16 mouse cellular contexts compared by ENCODE assay signal in the genomic region with DNA sequence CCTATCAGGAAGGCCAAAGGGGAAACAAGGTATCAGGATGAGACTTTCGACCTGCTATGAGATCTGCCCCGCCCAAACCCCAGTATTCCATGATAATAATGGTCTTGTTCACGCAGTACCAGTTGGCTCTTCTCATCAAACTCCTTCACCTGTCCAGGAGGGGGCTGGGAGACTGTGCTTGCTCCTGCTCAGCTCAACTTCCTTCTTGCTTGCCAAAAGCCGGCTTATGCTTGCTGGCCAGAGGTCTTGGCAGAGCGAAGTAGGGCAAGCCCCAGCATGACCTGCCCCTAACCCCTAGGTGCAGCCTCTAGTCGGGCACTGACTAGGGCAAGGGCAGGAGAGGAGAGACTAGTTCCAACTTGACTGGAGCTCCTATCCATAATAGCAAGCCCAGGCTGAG.
DNase-seq lines count a peak whose midpoint lies in the region; ATAC-seq and TF ChIP-seq lines count a peak whose summit lies in the region.
"Had no signal": no experiment of that assay in that cellular context is flagged by ENCODE, and none has a peak within 500 bp of the region (broad histone marks: within the 10 kb centered on the region; RNA-seq: fewer than 3 reads in every experiment).

No protein-coding gene starts in this region.

- H3K9ac ChIP-seq in heart, embryonic 16.5 days (ENCODE audit: low read length), result 0 out of 2 replicates have a peak overlapping the region, but pooled peaks have one; percentile 13
- no peak overlapping the region for H3K9ac ChIP-seq in forebrain, postnatal 0 days
- no peak overlapping the region for H3K9ac ChIP-seq in neural tube, embryonic 15.5 days (replicated peaks)
- H3K9ac ChIP-seq: embryonic facial prominence, embryonic 12.5 days; lung, embryonic 15.5 days had no signal

- no peak overlapping the region for H3K4me3 ChIP-seq in heart, embryonic 16.5 days (ENCODE audit: low read length)
- no peak overlapping the region for H3K4me3 ChIP-seq in brown adipose tissue, adult 24 weeks (ENCODE audit: insufficient read depth, low read depth, low read length)
- no peak overlapping the region for H3K4me3 ChIP-seq in forebrain, postnatal 0 days (ENCODE audit: low read depth, low read length)
- no peak overlapping the region for H3K4me3 ChIP-seq in neural tube, embryonic 15.5 days (replicated peaks)
- H3K4me3 ChIP-seq: embryonic facial prominence, embryonic 12.5 days; forebrain, embryonic 10.5 days; layer of hippocampus, adult 2 months; lung, embryonic 15.5 days had no signal

- DNase-seq in cerebellum, adult 9-11 months, result peak; percentile 24
- no peak for DNase-seq in cerebellum, adult 9-10 months
- DNase-seq in heart, postnatal 25 days (ENCODE audit: low spot score), result no peak
- peak; percentile 84 for DNase-seq in gonadal fat pad, adult 2 months (ENCODE audit: low read depth)
- no peak for DNase-seq in forebrain, postnatal 0 days
- DNase-seq: kidney, adult 11 months; liver; right cerebral cortex, postnatal 14 days had no signal

- no peak overlapping the region for H3K4me2 ChIP-seq in heart, embryonic 16.5 days (ENCODE audit: low read depth, low read length)
- no peak overlapping the region for H3K4me2 ChIP-seq in forebrain, postnatal 0 days (ENCODE audit: low read depth)
- H3K4me2 ChIP-seq in neural tube, embryonic 15.5 days, result no peak overlapping the region
- H3K4me2 ChIP-seq: embryonic facial prominence, embryonic 12.5 days; lung, embryonic 15.5 days had no signal

- no peaks in the 10 kb centered on the region for H3K27me3 ChIP-seq in heart, embryonic 16.5 days (ENCODE audit: control insufficient read depth, insufficient read depth, low read length)
- no peaks in the 10 kb centered on the region for H3K27me3 ChIP-seq in forebrain, postnatal 0 days (ENCODE audit: insufficient read depth, low read length)
- H3K27me3 ChIP-seq in neural tube, embryonic 15.5 days (replicated peaks), result no peaks in the 10 kb centered on the region
- H3K27me3 ChIP-seq: embryonic facial prominence, embryonic 12.5 days; lung, embryonic 15.5 days had no signal

- no peaks in the 10 kb centered on the region for H3K9me3 ChIP-seq in heart, embryonic 16.5 days (replicated peaks; ENCODE audit: control insufficient read depth, low read length)
- no peaks in the 10 kb centered on the region for H3K9me3 ChIP-seq in forebrain, postnatal 0 days (ENCODE audit: low read length)
- H3K9me3 ChIP-seq in neural tube, embryonic 15.5 days (replicated peaks), result no peaks in the 10 kb centered on the region
- H3K9me3 ChIP-seq: embryonic facial prominence, embryonic 12.5 days; forebrain, embryonic 10.5 days; G1E; lung, embryonic 15.5 days had no signal

- peaks cover 43% of the 10 kb centered on the region for H3K4me1 ChIP-seq in heart, embryonic 16.5 days (ENCODE audit: control insufficient read depth, insufficient read depth, low read length)
- peaks cover 33% of the 10 kb centered on the region for H3K4me1 ChIP-seq in brown adipose tissue, adult 24 weeks (ENCODE audit: control insufficient read depth, insufficient read depth, insufficient read length, low read length)
- H3K4me1 ChIP-seq in forebrain, postnatal 0 days (ENCODE audit: insufficient read depth), result no peaks in the 10 kb centered on the region
- peaks cover 10% of the 10 kb centered on the region for H3K4me1 ChIP-seq in neural tube, embryonic 15.5 days

- no peak for TF ChIP-seq CTCF in forebrain, postnatal 0 days (IDR thresholded peaks at IDR 0.05; ENCODE audit: low read depth)

- WGBS in heart, embryonic 16.5 days, result 85% methylated on average over 6 of the region's 6 CpGs
- WGBS in forebrain, postnatal 0 days, result 92% methylated on average over 6 of the region's 6 CpGs
- WGBS in neural tube, embryonic 15.5 days, result 85% methylated on average over 6 of the region's 6 CpGs

- ATAC-seq in heart, embryonic 16.5 days (replicated peaks; ENCODE audit: extremely low read depth, insufficient read depth, low FRiP score), result no peak
- ATAC-seq in forebrain, postnatal 0 days, result no peak
- ATAC-seq in neural tube, embryonic 15.5 days (ENCODE audit: low FRiP score), result no peak

- peak overlapping the region; percentile 91 for H3K27ac ChIP-seq in heart, embryonic 16.5 days (ENCODE audit: low read length)
- 0 out of 2 replicates have a peak overlapping the region, but pooled peaks have one; percentile 2 for H3K27ac ChIP-seq in brown adipose tissue, adult 24 weeks (replicated peaks; ENCODE audit: low read depth, low read length)
- H3K27ac ChIP-seq in forebrain, postnatal 0 days (ENCODE audit: low read depth, low read length), result no peak overlapping the region
- no peak overlapping the region for H3K27ac ChIP-seq in neural tube, embryonic 15.5 days (replicated peaks)
- H3K27ac ChIP-seq: lung, embryonic 15.5 days had no signal

- intact Hi-C loops in heart, postnatal 25 days (cut with DNase I), result loop anchor here (2.0 kb wide), 3 partner anchors 25 to 71 kb away; a partner anchor contains a TSS

- H3K36me3 ChIP-seq in heart, embryonic 16.5 days (ENCODE audit: control insufficient read depth, insufficient read depth), result no peaks in the 10 kb centered on the region
- H3K36me3 ChIP-seq in forebrain, postnatal 0 days (ENCODE audit: insufficient read depth), result no peaks in the 10 kb centered on the region
- no peaks in the 10 kb centered on the region for H3K36me3 ChIP-seq in neural tube, embryonic 15.5 days
- H3K36me3 ChIP-seq: embryonic facial prominence, embryonic 12.5 days; forebrain, embryonic 10.5 days; G1E; lung, embryonic 15.5 days had no signal

Comparison
In these comparisons a context has a peak if more than half of its experiments do, and no peak if none do; other contexts are left out.
1. DNase-seq: peak in cerebellum, adult 9-11 months (single experiment) and gonadal fat pad, adult 2 months (single experiment); none in cerebellum, adult 9-10 months (single experiment), heart, postnatal 25 days (single experiment) and forebrain, postnatal 0 days (single experiment).
2. H3K27ac ChIP-seq: peak in heart, embryonic 16.5 days (single experiment) and brown adipose tissue, adult 24 weeks (single experiment); none in forebrain, postnatal 0 days (single experiment) and neural tube, embryonic 15.5 days (single experiment).